Mouse (Mus musculus) liver, embryonic 13.5 days (tissue): ENCODE results near the gene Hspa2. TPM values are rescaled to one million over a fixed set of nuclear protein-coding genes. Genes with fewer than 3 reads are reported as not detected.
"Not testable (repeated sequence)": the region's sequence is repeated elsewhere in the genome, so short reads cannot be mapped to it uniquely, and the experiment has no call there.

Experiments
- ATAC-seq: fragments of 200-750 bp; cut with Nextera tagmentation; 2 replicates; pipeline ENCODE4 v1.8.0; 2017; ENCODE audit warnings: low read depth, mild to moderate bottlenecking, moderate number of reproducible peaks, moderate library complexity
- DNase-seq: peaks from one replicate; pipeline ENCODE4 v3.0.0; 2022
- H3K27ac ChIP-seq: fragments of 300-500 bp; sonication (generic); 2 replicates; pipeline ENCODE4 v1.5.1; 2015; ENCODE audit warnings: moderate library complexity, mild to moderate bottlenecking, inconsistent platforms
- H3K27me3 ChIP-seq: fragments of 300-500 bp; sonication (generic); 2 replicates; pipeline ENCODE4 v1.6.1; 2015; ENCODE audit warnings: mild to moderate bottlenecking, inconsistent platforms
- H3K36me3 ChIP-seq: fragments of 300-500 bp; sonication (generic); 2 replicates; pipeline ENCODE4 v1.6.1; 2015; ENCODE audit warnings: mild to moderate bottlenecking, inconsistent platforms
- H3K4me1 ChIP-seq: fragments of 300-500 bp; sonication (generic); replicated peaks from 2 replicates; pipeline ENCODE4 v1.6.1; 2015; ENCODE audit warnings: inconsistent platforms
- H3K4me2 ChIP-seq: fragments of 300-500 bp; sonication (generic); 2 replicates; pipeline ENCODE4 v1.6.1; 2015; ENCODE audit warnings: inconsistent platforms, mild to moderate bottlenecking, moderate library complexity
- H3K4me3 ChIP-seq: fragments of 300-500 bp; sonication (generic); replicated peaks from 2 replicates; pipeline ENCODE4 v1.5.1; 2015; ENCODE audit warnings: mild to moderate bottlenecking, inconsistent platforms
- H3K9ac ChIP-seq: fragments of 300-500 bp; sonication (generic); 2 replicates; pipeline ENCODE4 v1.6.1; 2015; ENCODE audit warnings: mild to moderate bottlenecking, inconsistent platforms
- H3K9me3 ChIP-seq: fragments of 300-500 bp; sonication (generic); replicated peaks from 2 replicates; pipeline ENCODE4 v1.6.1; 2016; ENCODE audit warnings: inconsistent platforms
- WGBS: fragments of 180-500 bp; shearing (Covaris S2); methylation state at CpG from one replicate; pipeline ENCODE4 v1.1.7; 2015; ENCODE audit not compliant: insufficient replicate concordance; 5-methylcytosine and 5-hydroxymethylcytosine counted together
- polyA plus RNA-seq: library from polyadenylated mRNA; unstranded; fragments of >200 nt; fragmentation: Nextera tagmentation; extraction: Ambion mirVana; gene quantifications from 2 replicates; pipeline ENCODE4 v1.2.1, GENCODE M21; 2015

Gene Hspa2
- polyA plus RNA-seq, 1 experiment from 2014 or later, result 1.7 TPM

GRCm38 (mm10) chr12:76435549-76435948 lies 31.6 kb downstream of the Hspa2 start:
- Histone ChIP-seq H3K27me3 (peaks cover 46% of the 10 kb centered on the region), H3K9ac (no peak overlapping the region), H3K27ac (no peak overlapping the region), H3K36me3 (no peaks in the 10 kb centered on the region), H3K9me3 (no peaks in the 10 kb centered on the region), H3K4me3 (no peak overlapping the region), H3K4me2 (peak overlapping the region; percentile 52; the same call in 1 of the 2 replicates), H3K4me1 (peaks cover 10% of the 10 kb centered on the region)
- 24% methylated on average over 8 of the region's 8 CpGs for WGBS
- DNase-seq (no peak), ATAC-seq (no peak)

GRCm38 (mm10) chr12:76443488-76443887 lies 39.5 kb downstream of the Hspa2 start:
- not testable (repeated sequence) for ATAC-seq, H3K9me3 ChIP-seq, H3K4me1 ChIP-seq, DNase-seq, H3K27me3 ChIP-seq, H3K36me3 ChIP-seq, H3K4me2 ChIP-seq, H3K9ac ChIP-seq, H3K27ac ChIP-seq, H3K4me3 ChIP-seq
- WGBS, result 62% methylated on average over 6 of the region's 6 CpGs

GRCm38 (mm10) chr12:76444359-76444772 lies 40.4 kb downstream of the Hspa2 start:
- no peak for ATAC-seq
- peak; percentile 24 for DNase-seq

GRCm38 (mm10) chr12:76444862-76445261 lies 40.9 kb downstream of the Hspa2 start:
- Histone ChIP-seq H3K27ac (no peak overlapping the region), H3K9ac (no peak overlapping the region), H3K4me1 (peaks cover 5% of the 10 kb centered on the region; the same call in 1 of the 2 replicates), H3K9me3 (no peaks in the 10 kb centered on the region), H3K4me2 (peak overlapping the region; percentile 38), H3K36me3 (no peaks in the 10 kb centered on the region), H3K4me3 (peak overlapping the region; percentile 42), H3K27me3 (no peaks in the 10 kb centered on the region)
- ATAC-seq (no peak), DNase-seq (no peak)
- 60% methylated on average over 6 of the region's 6 CpGs for WGBS

More at GRCm38 (mm10) chr12:76444359-76444772, 40.4 kb downstream of the Hspa2 start:
- Histone ChIP-seq H3K27ac (no peak overlapping the region), H3K4me3 (peak overlapping the region; percentile 42), H3K4me2 (peak overlapping the region; percentile 38), H3K27me3 (no peaks in the 10 kb centered on the region), H3K9me3 (no peaks in the 10 kb centered on the region), H3K4me1 (peaks cover 5% of the 10 kb centered on the region; the same call in 1 of the 2 replicates), H3K36me3 (no peaks in the 10 kb centered on the region), H3K9ac (peak overlapping the region; percentile 20; the same call in 1 of the 2 replicates)
- WGBS, result 33% methylated on average over 10 of the region's 10 CpGs

- no peak overlapping the region for H3K9ac ChIP-seq
- ATAC-seq (no peak), DNase-seq (no peak)
- no peak overlapping the region for H3K4me3 ChIP-seq
- peaks cover 5% of the 10 kb centered on the region; the same call in 1 of the 2 replicates for H3K4me1 ChIP-seq
- H3K9me3 ChIP-seq, result no peaks in the 10 kb centered on the region
- H3K4me2 ChIP-seq, result no peak overlapping the region
- no peaks in the 10 kb centered on the region for H3K27me3 ChIP-seq
- WGBS, result 74% methylated on average over 11 of the region's 11 CpGs
- H3K36me3 ChIP-seq, result no peaks in the 10 kb centered on the region
- H3K27ac ChIP-seq, result no peak overlapping the region
Measured at GRCm38 (mm10) chr12:76446201-76446600, 42.2 kb downstream of the Hspa2 start.

GRCm38 (mm10) chr12:76448127-76448526 lies 44.2 kb downstream of the Hspa2 start:
- Histone ChIP-seq H3K9ac (no peak overlapping the region), H3K4me3 (no peak overlapping the region), H3K9me3 (no peaks in the 10 kb centered on the region), H3K4me1 (peaks cover 5% of the 10 kb centered on the region; the same call in 1 of the 2 replicates), H3K4me2 (no peak overlapping the region), H3K36me3 (no peaks in the 10 kb centered on the region), H3K27me3 (no peaks in the 10 kb centered on the region), H3K27ac (no peak overlapping the region)
- WGBS, result 67% methylated on average over 6 of the region's 6 CpGs
- no peak for DNase-seq
- ATAC-seq, result no peak

GRCm38 (mm10) chr12:76452203-76452602 lies 48.2 kb downstream of the Hspa2 start:
- no peak overlapping the region for H3K4me2 ChIP-seq
- ATAC-seq, result no peak
- no peak overlapping the region for H3K9ac ChIP-seq
- H3K36me3 ChIP-seq, result no peaks in the 10 kb centered on the region
- no peak overlapping the region for H3K4me3 ChIP-seq
- H3K27ac ChIP-seq, result no peak overlapping the region
- 46% methylated on average over 2 of the region's 2 CpGs for WGBS
- H3K9me3 ChIP-seq, result no peaks in the 10 kb centered on the region
- no peaks in the 10 kb centered on the region for H3K4me1 ChIP-seq
- no peaks in the 10 kb centered on the region for H3K27me3 ChIP-seq
- DNase-seq, result no peak

Other genes starting within 250 kb of the Hspa2 start
- 0.05 TPM in 1 of 2 replicates, not detected in the other for gene Esr2, start 226.9 kb upstream of the Hspa2 start, polyA plus RNA-seq
- gene Tex21, start 157.4 kb upstream of the Hspa2 start, polyA plus RNA-seq, result 0.10 and 0.13 TPM in 2 replicates
- gene Mthfd1, start 148.9 kb upstream of the Hspa2 start, polyA plus RNA-seq, result 111 and 125 TPM in 2 replicates
- gene Akap5, start 79.3 kb upstream of the Hspa2 start, polyA plus RNA-seq, result 0.43 and 0.51 TPM in 2 replicates
- gene Zbtb25, start 34.6 kb upstream of the Hspa2 start, polyA plus RNA-seq, result 8.3 and 9.2 TPM in 2 replicates
- gene Zbtb1, start 33.9 kb upstream of the Hspa2 start, polyA plus RNA-seq, result 4.3 and 5.9 TPM in 2 replicates
- gene Ppp1r36, start 13.4 kb downstream of the Hspa2 start, polyA plus RNA-seq, result 0.16 TPM in 1 of 2 replicates, not detected in the other
- gene Plekhg3, start 126.7 kb downstream of the Hspa2 start, polyA plus RNA-seq, result 1.7 and 1.9 TPM in 2 replicates